In the genomic region with DNA sequence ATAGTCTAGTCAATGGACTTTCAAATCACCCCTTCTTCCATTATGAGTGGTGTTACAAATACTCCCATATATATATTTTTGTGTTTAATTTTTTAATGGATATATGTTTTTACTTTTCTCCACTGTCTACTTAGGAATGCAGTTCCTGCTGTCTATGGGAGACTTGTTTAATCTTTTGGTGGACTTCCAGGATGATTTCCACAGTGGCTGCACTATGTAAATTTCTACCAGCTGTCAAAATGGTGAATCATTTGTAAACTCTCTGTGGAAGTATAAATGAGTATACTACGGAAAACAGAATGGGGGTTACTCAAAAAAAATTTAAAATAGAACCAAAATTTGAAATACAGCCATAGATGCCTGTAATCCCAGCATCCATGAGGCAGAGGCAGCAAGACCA, we compare ENCODE assay signal across 21 mouse cellular contexts. TPM values are rescaled to one million over a fixed set of nuclear protein-coding genes. Genes with fewer than 3 reads are reported as not detected.
DNase-seq lines count a peak whose midpoint lies in the region; ATAC-seq and TF ChIP-seq lines count a peak whose summit lies in the region.
"Had no signal": no experiment of that assay in that cellular context is flagged by ENCODE, and none has a peak within 500 bp of the region (broad histone marks: within the 10 kb centered on the region; RNA-seq: fewer than 3 reads in every experiment).

No protein-coding gene starts in this region.

- H3K4me3 ChIP-seq in embryonic facial prominence, embryonic 12.5 days: no peak overlapping the region
- no peak overlapping the region for H3K4me3 ChIP-seq in embryonic facial prominence, embryonic 10.5 days
- H3K4me3 ChIP-seq in embryonic fibroblast, embryonic 13.5 days (ENCODE audit: insufficient read depth, low read length): no peak overlapping the region
- H3K4me3 ChIP-seq in hindbrain, embryonic 10.5 days: no peak overlapping the region
- H3K4me3 ChIP-seq: forebrain, embryonic 13.5 days; forebrain, embryonic 15.5 days had no signal

- no peaks in the 10 kb centered on the region for H3K4me1 ChIP-seq in embryonic facial prominence, embryonic 12.5 days
- H3K4me1 ChIP-seq in embryonic facial prominence, embryonic 10.5 days: 0 out of 2 replicates have a peak, but pooled peaks cover 3% of the 10 kb centered on the region
- H3K4me1 ChIP-seq in embryonic fibroblast, embryonic 13.5 days (ENCODE audit: control insufficient read depth, insufficient read depth, low read length): peaks cover 18% of the 10 kb centered on the region
- no peaks in the 10 kb centered on the region for H3K4me1 ChIP-seq in hindbrain, embryonic 10.5 days (replicated peaks)
- H3K4me1 ChIP-seq: forebrain, embryonic 13.5 days; forebrain, embryonic 15.5 days had no signal

- H3K9ac ChIP-seq in embryonic facial prominence, embryonic 12.5 days: no peak overlapping the region
- H3K9ac ChIP-seq: forebrain, embryonic 13.5 days; forebrain, embryonic 15.5 days; forebrain, postnatal 0 days had no signal

- no peak for TF ChIP-seq POLR2A in embryonic fibroblast, embryonic 13.5 days (IDR thresholded peaks at IDR 0.05; ENCODE audit: low read depth, low read length)

- H3K9me3 ChIP-seq in embryonic facial prominence, embryonic 12.5 days: no peaks in the 10 kb centered on the region
- H3K9me3 ChIP-seq in embryonic facial prominence, embryonic 10.5 days: no peaks in the 10 kb centered on the region
- H3K9me3 ChIP-seq in hindbrain, embryonic 10.5 days: no peaks in the 10 kb centered on the region
- H3K9me3 ChIP-seq: forebrain, embryonic 13.5 days; forebrain, embryonic 15.5 days had no signal

- H3K27ac ChIP-seq in embryonic facial prominence, embryonic 12.5 days: 0 out of 2 replicates have a peak overlapping the region, but pooled peaks have one; percentile 60
- no peak overlapping the region for H3K27ac ChIP-seq in embryonic facial prominence, embryonic 10.5 days (replicated peaks)
- peak overlapping the region; percentile 67 for H3K27ac ChIP-seq in embryonic fibroblast, embryonic 13.5 days (ENCODE audit: insufficient read depth, low read length)
- H3K27ac ChIP-seq in hindbrain, embryonic 10.5 days: no peak overlapping the region
- H3K27ac ChIP-seq: forebrain, embryonic 13.5 days; forebrain, embryonic 15.5 days had no signal

- no peaks in the 10 kb centered on the region for H3K27me3 ChIP-seq in embryonic facial prominence, embryonic 12.5 days
- H3K27me3 ChIP-seq in embryonic facial prominence, embryonic 10.5 days (replicated peaks; ENCODE audit: low read depth, poor library complexity, severe bottlenecking): no peaks in the 10 kb centered on the region
- H3K27me3 ChIP-seq in hindbrain, embryonic 10.5 days (ENCODE audit: insufficient read depth, poor library complexity, severe bottlenecking): no peaks in the 10 kb centered on the region
- H3K27me3 ChIP-seq: forebrain, embryonic 13.5 days; forebrain, embryonic 15.5 days; Patski had no signal

- no peak for DNase-seq in embryonic facial prominence, embryonic 10.5 days (ENCODE audit: low spot score)
- DNase-seq in 3T3-L1 (ENCODE audit: low read depth, low spot score): peak; percentile 82
- peak; percentile 27 for DNase-seq in brain, adult 2 months (ENCODE audit: low read depth, low spot score)
- no peak for DNase-seq in adrenal gland, postnatal 10 days
- DNase-seq in hindbrain, embryonic 10.5 days (ENCODE audit: low spot score): no peak
- DNase-seq: adrenal gland, adult 2 months; adrenal gland, postnatal 14 days; adrenal gland, postnatal 36 days; cerebellum, adult 11-12 months; cerebellum, adult 2 months; cerebellum, adult 9-10 months; cerebellum, postnatal 10 days; cerebellum, postnatal 25 days; forebrain, postnatal 0 days had no signal

- no peaks in the 10 kb centered on the region for H3K36me3 ChIP-seq in embryonic facial prominence, embryonic 12.5 days
- H3K36me3 ChIP-seq in embryonic facial prominence, embryonic 10.5 days (replicated peaks): no peaks in the 10 kb centered on the region
- H3K36me3 ChIP-seq in hindbrain, embryonic 10.5 days: no peaks in the 10 kb centered on the region
- H3K36me3 ChIP-seq: forebrain, embryonic 15.5 days had no signal

- no peak for ATAC-seq in embryonic facial prominence, embryonic 12.5 days (ENCODE audit: insufficient number of reproducible peaks, insufficient read depth, low FRiP score, low TSS enrichment)
- ATAC-seq: activated CD4-positive, CD25-positive, alpha-beta regulatory T cell, adult 4 months; forebrain, embryonic 13.5 days; forebrain, embryonic 15.5 days; forebrain, postnatal 0 days; Patski had no signal

- WGBS in embryonic facial prominence, embryonic 12.5 days: 68% methylated on average over 1 of the region's 1 CpGs
- 72% methylated on average over 1 of the region's 1 CpGs for WGBS in embryonic facial prominence, embryonic 10.5 days
- WGBS in hindbrain, embryonic 10.5 days: 88% methylated on average over 1 of the region's 1 CpGs

- TF ChIP-seq CTCF in embryonic fibroblast, embryonic 13.5 days (IDR thresholded peaks at IDR 0.05; ENCODE audit: borderline replicate concordance, insufficient read depth, low read length): no peak

- H3K4me2 ChIP-seq in embryonic facial prominence, embryonic 12.5 days (replicated peaks): no peak overlapping the region
- H3K4me2 ChIP-seq: forebrain, embryonic 13.5 days; forebrain, embryonic 15.5 days had no signal

RNA-seq across cellular contexts. Expression of a gene that starts 15.7 kb away (rescaled TPM):
- polyA plus RNA-seq in embryonic facial prominence, embryonic 12.5 days (2016; fragmentation: Nextera tagmentation; extraction: Ambion mirVana): 1.3 and 1.6 TPM in 2 replicates
- 0.27 and 0.52 TPM in 2 replicates for polyA plus RNA-seq in embryonic facial prominence, embryonic 10.5 days (2016; fragmentation: Nextera tagmentation; extraction: Ambion mirVana)
- polyA plus RNA-seq in embryonic fibroblast, embryonic 13.5 days (2011; ENCODE audit: insufficient read length, low read depth, missing spikeins): 1.1 and 11.3 TPM in 2 replicates
- 10 to 100 TPM; 14.5 to 15.9 TPM for total RNA-seq in adrenal gland, postnatal 10 days (2021)
- 0.66 and 0.84 TPM in 2 replicates for polyA plus RNA-seq in hindbrain, embryonic 10.5 days (2016; fragmentation: Nextera tagmentation; extraction: Ambion mirVana)
- total RNA-seq: MEL had no signal
- polyA plus RNA-seq: activated CD4-positive, CD25-positive, alpha-beta regulatory T cell, adult 4 months had no signal

Comparison
In these comparisons a context has a peak if more than half of its experiments do, and no peak if none do; other contexts are left out.
1. H3K27ac ChIP-seq: peak in embryonic facial prominence, embryonic 12.5 days (single experiment) and embryonic fibroblast, embryonic 13.5 days (single experiment); none in embryonic facial prominence, embryonic 10.5 days (single experiment) and hindbrain, embryonic 10.5 days (single experiment).
2. DNase-seq: peak in 3T3-L1 (single experiment) and brain, adult 2 months (single experiment); none in embryonic facial prominence, embryonic 10.5 days (single experiment), adrenal gland, postnatal 10 days (single experiment) and hindbrain, embryonic 10.5 days (single experiment).